Mouse (Mus musculus) lung, postnatal 36 days (tissue): Measurements from ENCODE around the gene Naa11.
A peak's percentile ranks its signal among the peaks of the same experiment; 100 is the strongest.

Source experiments
- DNase-seq: peaks from one replicate; pipeline ENCODE4 v3.0.0; 2022; ENCODE audit warnings: mixed read lengths

Gene Naa11

GRCm38 (mm10) chr5:97392160-97392559 lies at the start of gene Naa11:
Gene Naa11, minus strand, starts transcription at chr5:97392379.
- no peak for DNase-seq

DNA sequence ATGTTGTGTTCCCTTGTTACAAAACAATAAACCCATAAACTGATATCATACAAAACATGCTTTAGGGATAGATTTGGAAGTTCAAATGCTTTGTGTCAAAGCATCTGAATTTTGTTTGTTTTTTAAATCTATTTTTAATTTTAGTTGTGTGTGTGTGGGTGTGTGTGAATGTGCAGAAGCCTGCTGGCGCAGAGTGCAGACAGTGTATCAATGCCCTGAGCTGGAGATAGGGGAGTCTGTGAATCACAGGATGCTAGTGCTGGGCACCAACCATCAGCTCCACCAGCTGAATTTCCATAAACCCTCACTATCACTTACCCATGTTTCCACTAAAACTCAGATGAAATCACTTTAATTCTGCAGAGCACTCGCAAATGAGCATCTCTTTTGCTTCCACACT lies 40.3 kb upstream of the Naa11 start:
- no peak for DNase-seq

GRCm38 (mm10) chr5:97429976-97430375 lies 37.8 kb upstream of the Naa11 start:
- no peak for DNase-seq

DNA sequence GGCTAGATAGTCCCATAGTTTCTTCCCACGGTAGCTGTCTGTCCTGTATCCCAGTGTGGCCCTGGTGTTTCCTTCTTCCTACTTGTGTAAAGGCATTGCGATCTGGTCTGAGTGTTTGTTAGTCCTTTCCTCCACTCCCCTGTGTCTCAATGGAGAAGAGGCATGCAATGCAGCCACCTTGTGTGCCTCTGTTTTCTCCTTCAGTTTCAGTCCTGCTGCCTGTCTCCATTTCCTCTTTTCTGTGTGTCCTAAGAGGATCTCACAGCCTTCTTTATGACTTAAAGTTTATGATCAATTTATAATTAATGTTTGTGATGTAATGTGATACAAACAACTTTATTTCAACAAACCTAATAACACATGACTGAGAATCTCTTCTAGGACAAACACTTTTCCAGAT lies 29.5 kb upstream of the Naa11 start:
- DNase-seq: no peak

GRCm38 (mm10) chr5:97417185-97417584 lies 25.0 kb upstream of the Naa11 start:
- no peak for DNase-seq

- no peak for DNase-seq
Measured at GRCm38 (mm10) chr5:97415837-97416236, 23.7 kb upstream of the Naa11 start.

DNA sequence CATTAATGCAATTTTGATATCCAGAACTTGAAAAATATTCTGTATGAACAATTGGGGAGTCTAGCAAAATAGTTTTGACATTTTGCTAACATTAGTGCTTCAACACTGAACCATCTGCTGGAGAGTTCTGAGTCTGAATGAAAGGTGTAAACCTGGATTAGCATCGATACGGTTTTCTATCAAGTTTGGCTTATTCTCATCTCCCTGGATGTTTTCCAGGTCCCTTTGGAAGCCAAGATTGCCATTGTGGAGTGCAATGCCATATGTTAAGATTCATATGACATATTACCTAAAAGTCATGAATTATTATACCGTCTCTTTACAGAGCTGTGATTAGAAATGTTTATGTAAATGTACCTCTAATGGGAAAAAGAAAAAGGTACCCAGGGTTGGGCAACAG lies 21.5 kb upstream of the Naa11 start:
- no peak for DNase-seq

DNA sequence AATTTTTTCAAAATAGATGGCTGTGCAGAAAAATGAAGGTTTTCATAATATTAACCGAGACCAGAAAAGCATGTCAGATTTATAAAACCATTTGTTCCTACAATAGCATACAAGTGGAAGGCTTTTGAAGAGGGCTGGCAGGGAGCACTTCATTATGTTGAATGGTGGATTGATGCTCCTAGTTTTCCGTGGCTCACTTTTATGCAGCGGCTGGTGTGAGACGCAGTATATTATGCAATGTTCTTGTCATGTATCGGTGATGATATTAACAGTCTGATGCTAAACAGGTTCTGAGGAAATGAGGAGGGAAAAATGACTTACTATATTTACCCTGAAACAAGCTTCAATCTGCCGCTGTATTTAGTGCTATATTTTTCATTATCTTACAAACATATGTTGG lies 18.0 kb upstream of the Naa11 start:
- DNase-seq: no peak

DNA sequence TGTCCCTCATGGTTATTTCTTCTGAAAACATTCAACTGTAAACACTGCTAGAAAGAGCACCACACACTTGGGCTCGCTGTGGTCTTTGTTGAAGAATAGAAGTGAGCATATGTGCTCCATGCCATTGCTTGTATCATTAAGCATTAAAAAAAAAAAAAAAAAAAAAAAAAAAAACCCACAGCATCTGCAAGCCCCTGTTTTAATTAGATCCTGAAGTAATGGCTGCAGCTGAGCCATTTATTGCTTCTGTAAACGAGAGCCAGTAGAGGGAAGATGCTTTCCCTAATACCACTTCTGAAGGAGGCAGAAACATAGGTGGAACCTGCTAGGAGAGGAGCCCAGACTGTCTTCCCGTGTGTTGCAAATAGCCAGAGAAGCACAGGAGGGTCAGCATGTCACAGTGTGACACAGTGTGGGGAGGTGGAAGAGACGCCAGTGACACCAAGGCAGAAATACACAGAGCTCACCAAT lies 17.1 kb upstream of the Naa11 start:
- no peak for DNase-seq

DNA sequence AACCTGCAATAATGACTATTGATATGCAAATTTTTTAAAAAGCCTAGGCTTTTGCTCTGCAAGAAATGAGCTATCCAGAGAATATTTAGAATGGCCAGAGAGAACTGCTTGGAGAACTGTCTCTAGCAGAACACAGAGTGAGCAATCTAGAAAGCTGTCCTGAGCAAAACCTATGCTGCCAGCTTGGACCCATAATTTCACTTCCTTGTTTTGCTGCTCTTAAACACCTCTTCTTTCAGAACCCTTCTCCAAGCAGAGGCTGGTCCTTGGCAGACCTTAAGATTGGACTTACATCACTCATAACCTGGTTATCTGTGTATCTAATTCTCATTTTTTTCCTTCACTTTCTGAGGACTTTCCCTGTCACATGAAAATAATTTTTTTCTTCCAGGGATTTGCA lies 8.9 kb upstream of the Naa11 start:
- DNase-seq: no peak

GRCm38 (mm10) chr5:97397585-97397984 lies 5.4 kb upstream of the Naa11 start:
- no peak for DNase-seq

DNA sequence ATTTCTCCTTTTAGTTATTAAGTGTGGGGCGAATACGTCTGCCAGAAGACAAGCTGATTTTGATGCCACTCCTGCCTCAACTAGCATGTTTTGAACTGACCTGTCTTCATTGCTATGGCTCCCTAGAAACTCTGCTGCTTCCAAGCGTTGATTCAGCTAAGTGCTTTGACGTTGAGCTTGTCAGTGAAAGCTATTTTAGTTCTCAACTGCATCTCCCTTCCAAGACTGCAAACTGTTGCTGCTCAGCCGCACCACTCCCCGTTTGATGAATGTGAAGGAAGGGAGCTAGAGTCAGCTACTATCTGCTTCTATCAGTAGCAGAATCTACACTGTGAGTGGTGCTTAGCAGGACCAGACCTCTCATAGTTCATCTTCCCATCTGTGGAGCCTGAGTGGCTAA lies 4.6 kb downstream of the Naa11 start:
- DNase-seq: no peak

- no peak for DNase-seq
Measured at GRCm38 (mm10) chr5:97384399-97384798, 7.8 kb downstream of the Naa11 start.

GRCm38 (mm10) chr5:97382548-97383222 lies 9.5 kb downstream of the Naa11 start:
- DNase-seq: no peak

DNA sequence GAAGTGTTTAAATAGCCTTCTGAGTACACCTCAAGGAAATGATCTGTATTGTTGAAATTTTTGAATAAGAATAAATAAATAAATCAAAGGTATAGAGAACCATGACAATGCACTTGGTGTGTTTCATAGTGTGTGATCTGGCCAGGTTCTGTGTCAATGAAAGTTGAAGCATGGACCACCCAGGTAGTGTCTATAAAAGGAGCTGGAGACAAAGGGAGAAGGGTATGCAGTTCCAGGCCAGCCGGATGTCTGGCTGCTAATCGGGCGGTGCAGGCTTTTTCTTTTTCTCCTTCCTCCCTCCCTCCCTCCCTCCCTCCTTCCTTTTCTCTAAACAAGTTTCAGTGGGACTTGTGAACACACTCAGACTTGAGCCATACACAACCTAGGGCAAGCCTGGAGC lies 12.2 kb downstream of the Naa11 start:
- no peak for DNase-seq

GRCm38 (mm10) chr5:97364781-97365180 lies 27.4 kb downstream of the Naa11 start:
- DNase-seq: no peak

DNA sequence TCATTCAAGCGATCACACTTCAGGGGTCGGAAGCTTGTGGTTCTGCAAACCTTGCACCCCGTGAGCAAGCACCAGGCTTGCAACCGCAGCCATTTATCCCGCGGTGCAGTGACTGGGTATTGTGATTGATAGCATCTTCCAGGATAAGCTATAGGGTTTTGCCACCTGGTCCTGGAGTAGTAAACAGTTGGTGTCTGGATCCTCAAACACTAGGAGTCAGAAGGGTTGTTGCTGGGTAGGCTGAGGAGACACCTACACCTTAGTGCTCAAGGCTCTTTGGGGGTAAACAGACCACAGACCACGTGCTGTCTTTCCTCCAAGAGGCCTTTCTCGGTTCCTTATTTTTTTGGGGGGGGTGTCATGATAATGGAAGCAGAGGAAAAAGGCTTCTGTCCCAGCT lies 27.9 kb downstream of the Naa11 start:
- no peak for DNase-seq

DNA sequence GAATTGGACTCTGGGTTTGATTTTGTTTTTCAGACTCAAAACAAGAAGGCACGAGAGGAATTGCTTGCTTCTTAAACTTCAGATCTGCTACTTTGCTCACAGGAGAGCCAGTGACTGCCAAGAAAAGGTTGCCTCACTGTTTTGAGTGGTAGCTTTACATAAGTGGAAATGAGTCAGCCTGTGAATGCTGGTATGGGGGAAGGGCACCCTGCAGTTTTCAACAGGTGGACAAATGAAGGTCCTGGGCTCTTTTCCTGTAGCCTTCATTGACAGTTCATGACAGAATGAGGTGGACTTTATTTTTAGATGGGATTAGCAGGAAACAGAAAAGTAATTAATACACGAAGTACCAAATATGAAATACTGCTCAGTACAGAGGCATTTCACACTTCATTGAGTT lies 29.6 kb downstream of the Naa11 start:
- peak; percentile 82 for DNase-seq

- DNase-seq: no peak
Measured at GRCm38 (mm10) chr5:97359104-97359503, 33.1 kb downstream of the Naa11 start.

GRCm38 (mm10) chr5:97356135-97356534 lies 36.0 kb downstream of the Naa11 start:
- DNase-seq: no peak

DNA sequence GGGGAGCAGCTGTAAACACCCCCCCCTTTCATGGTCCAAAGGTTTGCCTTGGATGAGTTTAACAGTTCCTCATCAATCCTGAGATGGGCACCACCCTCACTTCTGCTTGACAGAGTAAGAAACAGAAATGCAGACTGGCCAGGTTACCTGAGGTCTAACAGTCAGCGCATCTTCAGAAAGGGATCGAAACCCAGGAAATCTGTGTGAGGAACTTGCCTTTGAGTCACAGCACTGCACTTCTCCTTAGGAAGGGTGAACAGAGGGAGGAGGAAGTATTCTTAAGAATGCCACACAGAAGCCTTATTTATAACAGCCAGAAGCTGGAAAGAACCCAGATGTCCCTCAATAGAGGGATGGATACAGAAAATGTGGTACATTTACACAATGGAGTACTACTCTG lies 37.0 kb downstream of the Naa11 start:
- DNase-seq: no peak

DNA sequence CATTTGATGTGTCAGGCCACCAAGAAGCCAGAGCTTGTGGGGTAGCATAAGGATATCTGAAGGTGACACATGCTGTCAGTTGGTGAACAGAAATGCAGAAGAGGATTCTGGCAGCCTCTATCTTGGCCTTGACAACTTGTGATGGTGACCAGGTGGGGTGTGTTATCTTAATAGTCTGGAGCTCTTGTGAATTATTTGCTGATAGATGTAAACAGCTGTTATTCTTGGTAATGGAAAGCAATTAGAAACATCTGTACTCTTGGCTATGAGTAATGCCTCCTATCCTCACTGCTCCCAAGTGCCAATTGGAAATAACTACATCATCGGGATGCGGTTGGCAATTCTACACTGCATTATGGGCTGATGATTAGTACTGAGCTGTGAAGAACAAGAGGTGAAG lies 43.4 kb downstream of the Naa11 start:
- peak; percentile 61 for DNase-seq

DNA sequence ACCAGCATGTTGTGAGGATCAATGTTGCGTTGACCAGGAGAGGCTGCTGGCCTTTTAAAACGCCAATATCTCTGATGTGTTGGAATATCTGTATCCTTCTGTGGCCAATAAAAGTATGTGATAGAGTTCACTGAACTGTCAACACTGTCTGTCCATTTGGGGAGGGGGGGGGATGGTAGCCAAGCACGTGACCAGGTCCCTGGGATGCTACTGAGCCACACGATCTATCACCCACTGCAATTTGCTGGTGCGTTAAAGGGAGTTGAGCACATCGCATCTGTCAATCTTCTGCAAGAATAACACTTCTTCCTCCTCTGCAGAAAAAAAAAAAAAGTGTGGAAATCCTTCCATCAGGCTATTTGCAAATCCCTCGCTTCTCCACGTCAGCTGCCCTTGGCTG lies 43.9 kb downstream of the Naa11 start:
- no peak for DNase-seq

DNA sequence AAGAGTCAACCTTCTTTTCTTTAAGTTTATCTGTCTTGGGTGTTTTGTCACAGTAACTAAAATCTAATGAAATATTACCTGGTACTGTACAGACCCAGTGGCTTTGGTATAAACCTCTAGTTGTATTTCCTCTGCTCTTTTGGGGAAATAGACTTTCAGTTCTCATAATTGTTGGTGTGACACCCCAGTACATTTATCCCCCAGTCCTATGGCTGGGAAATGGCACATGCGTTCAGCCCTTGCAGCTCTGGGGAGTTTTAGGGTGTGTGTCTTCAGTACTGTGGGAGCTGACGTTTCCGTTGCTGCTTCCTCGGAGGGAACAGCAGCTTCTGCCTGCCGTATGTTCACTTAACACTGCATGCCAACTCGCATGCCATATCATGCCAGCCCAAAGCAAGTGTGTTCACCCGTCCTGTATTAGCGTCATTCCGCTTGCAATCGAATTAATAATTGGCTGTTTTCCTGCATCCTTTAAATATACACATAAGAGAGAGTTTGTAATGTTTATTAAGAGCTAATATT lies 46.4 kb downstream of the Naa11 start:
- DNase-seq: no peak

GRCm38 (mm10) chr5:97345129-97345528 lies 47.0 kb downstream of the Naa11 start:
- no peak for DNase-seq
